Mouse (Mus musculus) liver, embryonic 14.5 days (tissue): ENCODE measurements around the gene Ovol1.

ENCODE experiments used
- CTCF ChIP-seq: IDR thresholded peaks from 2 replicates; pipeline ENCODE4 v1.5.1; 2016; ENCODE audit warnings: antibody characterized with exemption, low read depth, control low read depth
- EP300 ChIP-seq: IDR thresholded peaks from 2 replicates; pipeline ENCODE4 v1.6.1; 2016; ENCODE audit warnings: antibody characterized with exemption, low read depth

GRCm38 (mm10) chr19:5605126-5605525, 44.7 kb upstream of the Ovol1 start:
- TF ChIP-seq EP300 (no peak), CTCF (no peak)
